Mouse (Mus musculus) hindbrain, embryonic 14.5 days (tissue): ENCODE measurements around the gene Pex14. TPM values are rescaled to one million over a fixed set of nuclear protein-coding genes. Genes with fewer than 3 reads are reported as not detected.
"Not testable (repeated sequence)": the region's sequence is repeated elsewhere in the genome, so short reads cannot be mapped to it uniquely, and the experiment has no call there.

Source experiments
- ATAC-seq: fragments of 200-750 bp; cut with Nextera tagmentation; 2 replicates; pipeline ENCODE4 v1.8.0; 2017; ENCODE audit warnings: moderate number of reproducible peaks, mild to moderate bottlenecking, moderate TSS enrichment, moderate library complexity; ENCODE audit not compliant: low FRiP score
- DNase-seq: peaks from one replicate; pipeline ENCODE4 v3.0.0-alpha.2; 2015; ENCODE audit warnings: low spot score
- H3K27ac ChIP-seq: fragments of 300-500 bp; sonication (generic); 2 replicates; pipeline ENCODE4 v1.5.1; 2014; ENCODE audit warnings: mild to moderate bottlenecking, moderate library complexity
- H3K27me3 ChIP-seq: fragments of 300-500 bp; sonication (generic); 2 replicates; pipeline ENCODE4 v1.6.1; 2014; ENCODE audit warnings: mild to moderate bottlenecking, low read length, mixed read lengths; ENCODE audit not compliant: control insufficient read depth, insufficient read depth
- H3K36me3 ChIP-seq: fragments of 300-500 bp; sonication (generic); replicated peaks from 2 replicates; pipeline ENCODE4 v1.6.1; 2014; ENCODE audit not compliant: control insufficient read depth, insufficient read depth
- H3K4me1 ChIP-seq: fragments of 300-500 bp; sonication (generic); replicated peaks from 2 replicates; pipeline ENCODE4 v1.6.1; 2014; ENCODE audit warnings: antibody characterized with exemption, low read length, mixed read lengths; ENCODE audit not compliant: control insufficient read depth, insufficient read depth
- H3K4me2 ChIP-seq: fragments of 300-500 bp; sonication (generic); replicated peaks from 2 replicates; pipeline ENCODE4 v1.6.1; 2014; ENCODE audit warnings: mild to moderate bottlenecking, moderate library complexity
- H3K4me3 ChIP-seq: fragments of 300-500 bp; sonication (generic); replicated peaks from 2 replicates; pipeline ENCODE4 v1.5.1; 2014; ENCODE audit warnings: mild to moderate bottlenecking, low read length
- H3K9ac ChIP-seq: fragments of 300-500 bp; sonication (generic); 2 replicates; pipeline ENCODE4 v1.6.1; 2014
- H3K9me3 ChIP-seq: fragments of 300-500 bp; sonication (generic); 2 replicates; pipeline ENCODE4 v1.6.1; 2016; ENCODE audit warnings: low read length; ENCODE audit not compliant: control insufficient read depth
- WGBS: fragments of 180-500 bp; shearing (Covaris S2); extraction: QIAGEN DNeasy Blood & Tissue Kit; methylation state at CpG from one replicate; pipeline ENCODE4 v1.1.7; 2014; 5-methylcytosine and 5-hydroxymethylcytosine counted together
- polyA plus RNA-seq: library from polyadenylated mRNA; unstranded; fragments of >200 nt; fragmentation: Nextera tagmentation; extraction: Ambion mirVana; gene quantifications from 2 replicates; pipeline ENCODE4 v1.2.1, GENCODE M21; 2014

Gene Pex14
- polyA plus RNA-seq, 1 experiment from 2014 or later: 47.0 TPM

DNA sequence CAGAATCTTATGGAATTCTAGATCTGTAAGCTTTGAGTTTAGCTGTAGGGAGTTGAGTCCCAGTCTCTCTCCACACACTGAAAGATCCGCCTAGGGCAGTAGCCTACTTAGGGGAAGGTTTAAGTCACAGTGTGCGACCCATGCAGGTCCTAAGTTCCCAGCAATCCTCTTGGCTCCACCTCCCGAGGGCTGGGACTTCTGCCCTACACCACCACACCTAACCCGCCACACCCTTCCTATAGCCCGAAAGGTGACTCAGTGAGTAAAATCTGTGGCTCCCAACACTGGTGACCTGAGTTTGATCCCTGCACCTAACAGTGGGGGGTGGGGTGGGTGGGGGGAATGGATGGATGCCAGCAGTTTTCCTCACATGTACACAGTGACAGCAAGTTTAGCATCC, 23.8 kb upstream of the Pex14 start:
- ATAC-seq (no peak), DNase-seq (no peak)
- WGBS: 80% methylated on average over 5 of the region's 5 CpGs
- Histone ChIP-seq H3K4me1 (no peaks in the 10 kb centered on the region), H3K27me3 (no peaks in the 10 kb centered on the region), H3K36me3 (peaks cover 29% of the 10 kb centered on the region), H3K9me3 (no peaks in the 10 kb centered on the region), H3K9ac (no peak overlapping the region), H3K27ac (no peak overlapping the region), H3K4me2 (no peak overlapping the region), H3K4me3 (no peak overlapping the region)

GRCm38 (mm10) chr4:149119978-149120562, 20.4 kb upstream of the Pex14 start:
- not testable (repeated sequence) for H3K27ac ChIP-seq, DNase-seq, ATAC-seq, H3K9ac ChIP-seq, H3K4me1 ChIP-seq, H3K4me2 ChIP-seq, H3K27me3 ChIP-seq, H3K9me3 ChIP-seq, H3K4me3 ChIP-seq
- WGBS: 86% methylated on average over 12 of the region's 12 CpGs
- H3K36me3 ChIP-seq: peaks cover 44% of the 10 kb centered on the region

- peak; percentile 90 for ATAC-seq
- Histone ChIP-seq H3K27me3 (no peaks in the 10 kb centered on the region), H3K27ac (no peak within 1 kb of the TSS), H3K4me3 (peak within 1 kb of the TSS; percentile 72), H3K4me1 (peaks cover 9% of the 10 kb centered on the region), H3K9me3 (no peaks in the 10 kb centered on the region), H3K36me3 (peaks cover 26% of the 10 kb centered on the region), H3K9ac (peak within 1 kb of the TSS; percentile 85), H3K4me2 (peak within 1 kb of the TSS; percentile 90)
- peak; percentile 94 for DNase-seq
- WGBS: under 1% methylated on average over 35 of the region's 35 CpGs
These were observed 4.3 kb upstream of the Pex14 start, which contains the start of gene Dffa for GRCm38 (mm10) chr4:149103875-149104561. Gene Dffa, plus strand, starts transcription at chr4:149104146.

DNA sequence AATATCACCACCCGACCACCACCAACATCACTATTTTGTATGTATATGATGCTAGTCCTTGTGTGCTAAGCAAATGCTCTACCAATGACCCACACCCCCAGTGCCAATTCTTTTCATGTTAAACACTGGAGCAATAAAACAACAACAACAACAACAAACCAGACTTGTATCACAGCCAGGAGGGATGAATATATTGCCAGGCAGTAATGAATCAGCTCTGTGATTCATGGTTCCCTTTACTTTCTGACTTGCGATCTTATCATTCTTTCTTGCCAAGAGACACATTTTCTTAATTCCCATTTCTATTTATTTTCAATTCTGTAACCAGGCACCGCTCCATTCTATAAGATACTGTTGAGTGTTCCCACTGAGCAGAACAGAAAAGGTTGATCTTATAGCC, 1.8 kb upstream of the Pex14 start:
- Histone ChIP-seq H3K27ac (no peak overlapping the region), H3K9me3 (no peaks in the 10 kb centered on the region), H3K9ac (no peak overlapping the region), H3K36me3 (peaks cover 5% of the 10 kb centered on the region; the same call in 1 of the 2 replicates), H3K27me3 (no peaks in the 10 kb centered on the region), H3K4me2 (no peak overlapping the region), H3K4me1 (peaks cover 19% of the 10 kb centered on the region), H3K4me3 (no peak overlapping the region)
- DNase-seq (no peak), ATAC-seq (no peak)
- 85% methylated on average over 3 of the region's 3 CpGs for WGBS

GRCm38 (mm10) chr4:149100449-149100848, 773 bp upstream of the Pex14 start:
- H3K4me3 ChIP-seq, H3K9me3 ChIP-seq, H3K27me3 ChIP-seq, H3K36me3 ChIP-seq, DNase-seq, H3K9ac ChIP-seq, ATAC-seq, H3K27ac ChIP-seq: not testable (repeated sequence)
- Histone ChIP-seq H3K4me1 (peaks cover 19% of the 10 kb centered on the region), H3K4me2 (0 out of 2 replicates have a peak overlapping the region, but pooled peaks have one; percentile 46)
- 86% methylated on average over 12 of the region's 12 CpGs for WGBS

DNA sequence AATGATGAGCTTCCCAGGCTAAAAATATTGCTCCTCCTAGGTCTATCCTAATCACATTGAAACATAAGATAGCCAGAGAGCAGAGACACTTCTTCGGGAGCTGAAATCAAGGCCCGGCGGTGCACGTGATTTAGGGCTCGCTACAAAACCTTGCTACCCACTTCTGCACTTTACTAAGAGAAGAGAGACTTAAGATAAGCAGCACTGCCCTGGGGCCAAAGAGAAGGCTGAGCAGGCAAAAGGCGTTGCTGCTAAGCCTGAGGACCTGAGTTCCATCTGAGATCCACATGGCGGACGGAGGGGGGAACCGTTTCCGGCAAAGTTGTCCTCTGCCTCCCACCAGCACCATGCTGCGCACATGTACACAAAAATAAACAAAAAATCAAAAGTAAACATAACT, 1.1 kb downstream of the Pex14 start:
- H3K4me2 ChIP-seq: peak overlapping the region; percentile 96
- no peak overlapping the region for H3K27ac ChIP-seq
- H3K27me3 ChIP-seq: no peaks in the 10 kb centered on the region
- peaks cover 5% of the 10 kb centered on the region; the same call in 1 of the 2 replicates for H3K36me3 ChIP-seq
- peak overlapping the region; percentile 90 for H3K9ac ChIP-seq
- WGBS: 30% methylated on average over 11 of the region's 11 CpGs
- peak overlapping the region; percentile 98 for H3K4me3 ChIP-seq
- no peaks in the 10 kb centered on the region for H3K9me3 ChIP-seq
- no peak for DNase-seq
- ATAC-seq: no peak
- H3K4me1 ChIP-seq: peaks cover 12% of the 10 kb centered on the region

- Histone ChIP-seq H3K4me2 (no peak overlapping the region), H3K9ac (no peak overlapping the region), H3K27ac (no peak overlapping the region), H3K4me1 (peaks cover 12% of the 10 kb centered on the region), H3K4me3 (peak overlapping the region; percentile 98; the same call in 1 of the 2 replicates), H3K27me3 (no peaks in the 10 kb centered on the region), H3K9me3 (no peaks in the 10 kb centered on the region), H3K36me3 (peaks cover 5% of the 10 kb centered on the region; the same call in 1 of the 2 replicates)
- 89% methylated on average over 3 of the region's 3 CpGs for WGBS
- no peak for ATAC-seq
- no peak for DNase-seq
These were observed 1.7 kb downstream of the Pex14 start for GRCm38 (mm10) chr4:149097956-149098355.

DNA sequence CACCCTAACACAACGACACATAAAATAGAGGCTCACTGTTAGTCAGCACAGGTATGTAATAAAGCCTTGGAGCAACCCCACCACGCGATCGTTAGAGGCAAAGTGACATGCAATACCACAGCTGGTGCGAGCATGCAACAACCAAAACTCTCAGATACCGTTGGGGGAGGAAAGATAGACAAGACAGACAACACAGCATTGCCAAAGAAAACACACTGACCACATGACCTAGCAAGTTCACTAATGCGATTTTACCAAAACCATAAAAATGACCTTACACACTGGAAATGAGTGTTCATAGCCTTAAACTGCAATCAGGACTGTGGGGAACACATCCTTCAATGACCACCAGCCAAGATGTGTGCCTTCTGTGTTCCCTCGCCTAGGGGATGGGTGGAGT, 8.3 kb downstream of the Pex14 start:
- DNase-seq: no peak
- no peak overlapping the region for H3K27ac ChIP-seq
- no peak overlapping the region for H3K9ac ChIP-seq
- no peak overlapping the region for H3K4me2 ChIP-seq
- H3K36me3 ChIP-seq: peaks cover 5% of the 10 kb centered on the region; the same call in 1 of the 2 replicates
- no peak for ATAC-seq
- H3K4me3 ChIP-seq: no peak overlapping the region
- no peaks in the 10 kb centered on the region for H3K4me1 ChIP-seq
- 91% methylated on average over 8 of the region's 8 CpGs for WGBS
- no peaks in the 10 kb centered on the region for H3K9me3 ChIP-seq
- H3K27me3 ChIP-seq: no peaks in the 10 kb centered on the region

GRCm38 (mm10) chr4:149085381-149085780, 14.3 kb downstream of the Pex14 start:
- H3K4me1 ChIP-seq: no peaks in the 10 kb centered on the region
- WGBS: 83% methylated on average over 5 of the region's 5 CpGs
- H3K4me2 ChIP-seq: no peak overlapping the region
- DNase-seq (no peak), ATAC-seq (no peak)
- no peaks in the 10 kb centered on the region for H3K36me3 ChIP-seq
- no peaks in the 10 kb centered on the region for H3K27me3 ChIP-seq
- H3K27ac ChIP-seq: no peak overlapping the region
- H3K9me3 ChIP-seq: no peaks in the 10 kb centered on the region
- no peak overlapping the region for H3K9ac ChIP-seq
- H3K4me3 ChIP-seq: no peak overlapping the region
